Mouse (Mus musculus): ENCODE measurements around the gene Sstr4. TPM values are rescaled to one million over a fixed set of nuclear protein-coding genes. Genes with fewer than 3 reads are reported as not detected.

Gene Sstr4
- polyA plus RNA-seq, 1 experiment from 2014 or later, result 4.4 TPM

DNA sequence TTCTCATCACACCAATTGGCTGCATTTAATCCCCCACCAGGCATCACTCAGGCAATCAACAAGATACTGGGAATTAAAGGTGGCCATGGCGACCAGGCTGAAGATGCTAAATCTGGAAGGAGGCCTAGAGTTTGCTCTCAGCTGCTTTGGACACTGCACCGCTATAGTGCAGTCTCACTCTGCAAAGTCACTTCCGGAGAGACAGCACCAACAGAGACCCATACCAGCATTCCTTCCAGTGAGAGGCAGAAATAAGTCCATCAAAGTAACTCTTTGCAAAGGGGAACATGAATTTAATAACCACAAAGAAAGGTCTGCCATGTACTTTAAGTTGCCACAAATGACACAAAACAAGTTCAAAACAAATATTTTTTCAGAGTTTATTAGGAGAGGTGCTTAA, 41.1 kb downstream of the Sstr4 start:
- H3K9me3 ChIP-seq (replicated peaks; ENCODE audit: control insufficient read depth, low read length, poor library complexity, severe bottlenecking), result no peaks in the 10 kb centered on the region
- no peaks in the 10 kb centered on the region for H3K4me1 ChIP-seq (ENCODE audit: control insufficient read depth, insufficient read depth, low read length)
- no peaks in the 10 kb centered on the region for H3K36me3 ChIP-seq (ENCODE audit: control insufficient read depth, insufficient read depth, low read length)
- H3K27ac ChIP-seq (ENCODE audit: low read length), result no peak overlapping the region
- no peak overlapping the region for H3K9ac ChIP-seq (ENCODE audit: low read depth, low read length)
- 44% methylated on average over 3 of the region's 3 CpGs for WGBS
- ATAC-seq, result no peak
- no peak overlapping the region for H3K4me2 ChIP-seq (ENCODE audit: low read length)
- H3K4me3 ChIP-seq (ENCODE audit: low read depth, low read length), result no peak overlapping the region
- no peaks in the 10 kb centered on the region for H3K27me3 ChIP-seq (ENCODE audit: control insufficient read depth, insufficient read depth, low read depth, low read length)

DNA sequence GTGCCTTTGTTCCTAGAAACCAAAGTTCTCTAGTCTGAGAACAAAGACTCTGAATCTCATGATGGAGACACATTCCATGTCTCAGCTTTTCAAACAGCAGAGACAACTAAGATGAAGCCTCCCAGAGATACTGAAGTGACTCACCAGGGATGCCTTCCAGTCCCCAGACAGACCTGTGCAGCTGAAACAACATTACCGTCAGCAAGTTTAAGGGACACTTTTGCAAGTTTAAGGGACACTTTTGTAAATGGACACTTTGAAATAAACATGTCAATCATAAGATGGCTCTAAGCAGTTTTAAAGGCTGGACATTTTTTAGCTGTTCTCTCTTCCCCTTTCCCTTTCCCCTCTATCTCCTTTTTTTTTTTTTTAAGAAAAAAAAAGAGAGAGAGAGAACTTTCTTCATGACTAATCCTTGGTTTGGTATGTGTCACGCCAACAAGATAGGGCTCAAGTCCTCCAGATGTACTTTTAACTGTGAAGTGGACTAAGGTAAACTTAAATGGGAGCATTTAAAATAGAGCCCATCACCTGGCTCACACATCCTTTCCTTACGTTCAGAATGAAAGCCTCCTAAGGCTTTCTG, 44.6 kb downstream of the Sstr4 start:
- 74% methylated on average over 3 of the region's 3 CpGs for WGBS
- Histone ChIP-seq H3K9me3 (replicated peaks; ENCODE audit: control insufficient read depth, low read length, poor library complexity, severe bottlenecking) (no peaks in the 10 kb centered on the region), H3K27ac (ENCODE audit: low read length) (no peak overlapping the region), H3K9ac (ENCODE audit: low read depth, low read length) (no peak overlapping the region), H3K4me1 (ENCODE audit: control insufficient read depth, insufficient read depth, low read length) (no peaks in the 10 kb centered on the region), H3K4me2 (ENCODE audit: low read length) (no peak overlapping the region), H3K27me3 (ENCODE audit: control insufficient read depth, insufficient read depth, low read depth, low read length) (no peaks in the 10 kb centered on the region), H3K4me3 (ENCODE audit: low read depth, low read length) (no peak overlapping the region), H3K36me3 (ENCODE audit: control insufficient read depth, insufficient read depth, low read length) (no peaks in the 10 kb centered on the region)
- no peak for ATAC-seq

DNA sequence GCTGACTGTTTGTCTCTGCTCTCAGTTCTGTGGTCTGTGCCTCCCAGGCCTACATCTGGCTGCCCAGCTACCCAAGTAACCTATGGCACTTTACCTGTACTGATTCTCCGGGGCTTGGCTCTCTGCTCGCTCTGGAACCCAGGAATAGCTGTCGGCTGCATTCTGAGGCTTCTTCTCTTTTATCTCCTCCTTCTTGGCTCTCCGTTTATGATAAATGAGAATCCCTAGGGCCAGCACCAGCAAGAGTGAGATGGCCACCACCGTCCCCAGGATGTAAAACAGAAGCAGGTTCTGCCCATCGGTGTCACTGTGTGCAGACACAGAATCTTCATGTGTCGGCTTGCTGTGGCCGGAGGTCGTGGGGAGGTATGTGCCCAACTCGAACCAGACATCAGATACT, 46.3 kb downstream of the Sstr4 start:
- Histone ChIP-seq H3K27me3 (ENCODE audit: control insufficient read depth, insufficient read depth, low read depth, low read length) (no peaks in the 10 kb centered on the region), H3K36me3 (ENCODE audit: control insufficient read depth, insufficient read depth, low read length) (no peaks in the 10 kb centered on the region), H3K27ac (ENCODE audit: low read length) (no peak overlapping the region), H3K4me2 (ENCODE audit: low read length) (no peak overlapping the region), H3K4me3 (ENCODE audit: low read depth, low read length) (no peak overlapping the region), H3K9ac (ENCODE audit: low read depth, low read length) (no peak overlapping the region), H3K4me1 (ENCODE audit: control insufficient read depth, insufficient read depth, low read length) (no peaks in the 10 kb centered on the region), H3K9me3 (replicated peaks; ENCODE audit: control insufficient read depth, low read length, poor library complexity, severe bottlenecking) (no peaks in the 10 kb centered on the region)
- no peak for ATAC-seq
- WGBS, result 90% methylated on average over 10 of the region's 10 CpGs

DNA sequence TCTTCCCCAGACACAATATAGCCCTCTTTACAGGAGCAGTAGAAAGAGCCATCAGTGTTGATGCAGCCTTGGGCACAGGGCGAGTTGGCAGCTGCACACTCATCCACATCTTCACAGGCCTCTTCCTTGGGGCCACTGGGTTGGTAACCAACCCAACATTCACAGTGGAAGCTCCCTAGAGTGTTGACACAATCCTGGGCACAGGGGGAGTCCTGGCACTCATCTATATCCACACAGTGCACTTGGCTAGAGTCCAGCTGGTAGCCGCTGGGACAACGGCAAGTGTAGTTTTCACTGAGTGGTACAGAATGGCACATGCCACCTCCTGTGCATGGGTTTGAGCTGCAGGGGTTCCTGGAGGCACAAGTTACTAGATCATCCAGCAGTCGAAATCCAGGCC, 47.0 kb downstream of the Sstr4 start:
- WGBS, result 77% methylated on average over 4 of the region's 4 CpGs
- Histone ChIP-seq H3K27ac (ENCODE audit: low read length) (no peak overlapping the region), H3K4me3 (ENCODE audit: low read depth, low read length) (no peak overlapping the region), H3K9ac (ENCODE audit: low read depth, low read length) (no peak overlapping the region), H3K4me2 (ENCODE audit: low read length) (no peak overlapping the region), H3K9me3 (replicated peaks; ENCODE audit: control insufficient read depth, low read length, poor library complexity, severe bottlenecking) (no peaks in the 10 kb centered on the region), H3K4me1 (ENCODE audit: control insufficient read depth, insufficient read depth, low read length) (no peaks in the 10 kb centered on the region), H3K27me3 (ENCODE audit: control insufficient read depth, insufficient read depth, low read depth, low read length) (no peaks in the 10 kb centered on the region), H3K36me3 (ENCODE audit: control insufficient read depth, insufficient read depth, low read length) (no peaks in the 10 kb centered on the region)
- 0 out of 2 replicates have a peak, but pooled peaks have one; percentile 14 for ATAC-seq

DNA sequence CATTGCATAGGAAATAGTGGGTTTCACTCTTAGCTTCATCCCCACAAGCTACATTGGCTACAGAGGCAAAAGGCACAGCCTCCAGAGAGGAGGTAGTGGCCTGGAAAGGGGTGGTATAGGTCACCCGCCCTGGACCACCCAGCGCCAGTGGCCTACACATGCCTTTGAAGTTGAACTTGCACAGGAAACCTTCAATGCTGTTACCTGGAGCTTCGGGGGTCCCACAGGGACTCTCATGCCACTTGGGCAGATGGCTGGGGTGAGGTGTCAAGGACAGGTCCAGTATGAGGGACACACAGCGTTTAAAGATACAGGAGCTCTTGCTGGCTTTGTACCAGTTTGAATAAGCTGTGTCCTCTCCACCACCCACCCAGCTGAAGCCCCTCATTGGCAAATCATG, 47.6 kb downstream of the Sstr4 start:
- no peaks in the 10 kb centered on the region for H3K36me3 ChIP-seq (ENCODE audit: control insufficient read depth, insufficient read depth, low read length)
- 89% methylated on average over 4 of the region's 4 CpGs for WGBS
- no peak overlapping the region for H3K4me2 ChIP-seq (ENCODE audit: low read length)
- H3K27ac ChIP-seq (ENCODE audit: low read length), result no peak overlapping the region
- H3K4me1 ChIP-seq (ENCODE audit: control insufficient read depth, insufficient read depth, low read length), result no peaks in the 10 kb centered on the region
- H3K9me3 ChIP-seq (replicated peaks; ENCODE audit: control insufficient read depth, low read length, poor library complexity, severe bottlenecking), result no peaks in the 10 kb centered on the region
- no peak for ATAC-seq
- H3K27me3 ChIP-seq (ENCODE audit: control insufficient read depth, insufficient read depth, low read depth, low read length), result no peaks in the 10 kb centered on the region
- H3K4me3 ChIP-seq (ENCODE audit: low read depth, low read length), result no peak overlapping the region
- no peak overlapping the region for H3K9ac ChIP-seq (ENCODE audit: low read depth, low read length)

DNA sequence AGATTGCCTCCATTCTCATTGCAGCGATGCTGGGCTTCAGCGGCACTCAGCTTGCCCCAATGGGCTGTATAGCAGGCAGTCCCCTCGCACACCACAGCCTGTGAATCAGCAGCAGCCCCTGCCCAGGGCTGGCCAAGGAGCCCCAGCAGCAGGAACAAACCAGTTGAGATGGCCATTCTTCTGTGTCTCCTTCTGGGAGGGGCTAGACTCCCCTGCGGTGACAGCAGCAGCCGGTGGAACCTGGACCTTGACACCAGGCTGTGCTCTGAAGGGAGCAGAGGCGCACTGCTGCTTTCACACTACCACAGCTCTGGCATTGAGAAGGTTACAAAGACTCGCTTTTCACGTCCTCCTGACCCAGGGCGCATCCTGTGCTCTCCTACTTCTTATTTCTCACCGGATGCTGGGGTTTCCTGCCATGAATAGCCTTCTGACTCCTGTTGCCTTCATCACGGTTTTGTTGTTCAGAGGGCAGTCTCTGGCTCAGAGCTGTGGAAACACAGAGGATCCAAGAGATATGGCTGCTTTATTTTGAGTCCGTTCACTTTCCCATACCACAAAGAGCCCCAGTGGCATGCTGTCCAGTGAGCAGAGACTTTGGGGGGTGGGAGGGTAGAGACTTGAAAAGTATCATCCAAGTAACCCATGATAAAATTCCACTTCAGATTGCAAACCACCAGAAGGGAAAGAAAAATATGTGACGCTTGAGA, 48.3 kb downstream of the Sstr4 start, which contains the start of gene Cd93:
Gene Cd93, minus strand, starts transcription at position 315 of the 710 bp plus-strand sequence.
- Histone ChIP-seq H3K36me3 (ENCODE audit: control insufficient read depth, insufficient read depth, low read length) (no peaks in the 10 kb centered on the region), H3K27me3 (ENCODE audit: control insufficient read depth, insufficient read depth, low read depth, low read length) (no peaks in the 10 kb centered on the region), H3K4me2 (ENCODE audit: low read length) (no peak within 1 kb of the TSS), H3K9me3 (replicated peaks; ENCODE audit: control insufficient read depth, low read length, poor library complexity, severe bottlenecking) (no peaks in the 10 kb centered on the region), H3K4me1 (ENCODE audit: control insufficient read depth, insufficient read depth, low read length) (no peaks in the 10 kb centered on the region), H3K27ac (ENCODE audit: low read length) (no peak within 1 kb of the TSS), H3K9ac (ENCODE audit: low read depth, low read length) (no peak within 1 kb of the TSS), H3K4me3 (ENCODE audit: low read depth, low read length) (no peak within 1 kb of the TSS)
- ATAC-seq, result peak; percentile 14; the same call in 1 of the 2 replicates
- 61% methylated on average over 13 of the region's 13 CpGs for WGBS

DNA sequence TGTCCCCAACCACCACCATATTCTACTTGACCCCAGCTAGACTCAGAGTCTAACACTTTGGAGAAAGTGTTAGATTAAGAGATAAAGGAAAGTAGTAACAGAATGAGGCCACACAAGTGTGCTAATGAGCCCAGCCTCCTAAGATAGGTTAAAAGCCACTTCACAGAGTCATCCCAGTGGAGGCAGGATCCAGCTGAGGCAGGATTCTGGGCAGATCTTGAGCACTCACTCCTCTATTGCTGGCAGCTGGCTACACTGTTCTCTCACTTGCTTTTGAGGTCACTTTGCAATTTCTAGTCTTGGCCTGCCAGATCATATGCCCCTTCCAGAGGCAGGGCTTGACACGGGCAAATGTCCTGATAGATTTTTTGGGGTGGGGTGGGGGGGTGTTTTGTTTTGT, 49.3 kb downstream of the Sstr4 start:
- Histone ChIP-seq H3K9me3 (replicated peaks; ENCODE audit: control insufficient read depth, low read length, poor library complexity, severe bottlenecking) (no peaks in the 10 kb centered on the region), H3K36me3 (ENCODE audit: control insufficient read depth, insufficient read depth, low read length) (no peaks in the 10 kb centered on the region), H3K27me3 (ENCODE audit: control insufficient read depth, insufficient read depth, low read depth, low read length) (no peaks in the 10 kb centered on the region), H3K27ac (ENCODE audit: low read length) (no peak overlapping the region), H3K4me3 (ENCODE audit: low read depth, low read length) (no peak overlapping the region), H3K9ac (ENCODE audit: low read depth, low read length) (no peak overlapping the region), H3K4me1 (ENCODE audit: control insufficient read depth, insufficient read depth, low read length) (no peaks in the 10 kb centered on the region), H3K4me2 (ENCODE audit: low read length) (no peak overlapping the region)
- ATAC-seq, result no peak
- WGBS, result 88% methylated on average over 1 of the region's 1 CpGs

DNA sequence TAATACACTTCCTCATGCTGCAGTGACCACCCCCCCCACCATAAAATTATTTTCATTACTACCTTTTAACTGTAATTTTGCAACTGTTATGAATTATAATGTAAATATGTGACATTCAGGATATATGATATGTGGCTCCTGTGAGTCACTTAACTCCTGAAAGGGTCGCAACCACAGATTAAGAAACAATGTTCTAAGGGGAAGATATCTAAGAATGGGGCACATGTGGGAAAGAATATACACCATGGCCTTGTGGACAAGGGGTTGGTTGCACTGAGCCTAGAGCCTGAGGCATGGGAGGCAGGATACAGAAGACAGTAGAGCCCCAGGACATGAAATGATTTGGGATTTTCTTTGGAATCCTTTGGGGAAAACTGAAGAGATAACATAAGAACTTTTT, 50.5 kb downstream of the Sstr4 start:
- WGBS, result 92% methylated on average over 1 of the region's 1 CpGs

More for the DNA sequence above, 50.5 kb downstream of the Sstr4 start:
- Histone ChIP-seq H3K4me1 (ENCODE audit: control insufficient read depth, insufficient read depth, low read length) (no peaks in the 10 kb centered on the region), H3K9ac (ENCODE audit: low read depth, low read length) (no peak overlapping the region), H3K27me3 (ENCODE audit: control insufficient read depth, insufficient read depth, low read depth, low read length) (no peaks in the 10 kb centered on the region), H3K27ac (ENCODE audit: low read length) (no peak overlapping the region), H3K4me2 (ENCODE audit: low read length) (no peak overlapping the region), H3K4me3 (ENCODE audit: low read depth, low read length) (no peak overlapping the region), H3K36me3 (ENCODE audit: control insufficient read depth, insufficient read depth, low read length) (no peaks in the 10 kb centered on the region), H3K9me3 (replicated peaks; ENCODE audit: control insufficient read depth, low read length, poor library complexity, severe bottlenecking) (no peaks in the 10 kb centered on the region)
- no peak for ATAC-seq

All from midbrain, embryonic 16.5 days (tissue).